Mouse (Mus musculus) forebrain, embryonic 12.5 days (tissue): ENCODE measurements at regions not wholly inside any gene's neighbourhood (a gene's known extent, or its start where the extent isn't known, plus 50 kb on each side); places are given as distances from the start of the nearest gene placed in this dataset.

Experiments
- ATAC-seq: fragments of 200-750 bp; cut with Nextera tagmentation; 2 replicates; pipeline ENCODE4 v1.8.0; 2017; ENCODE audit warnings: moderate TSS enrichment; ENCODE audit not compliant: low FRiP score
- H3K27ac ChIP-seq: fragments of 300-500 bp; sonication (generic); 2 replicates; pipeline ENCODE4 v1.5.1; 2016; ENCODE audit warnings: mild to moderate bottlenecking
- H3K27me3 ChIP-seq: fragments of 300-500 bp; sonication (generic); 2 replicates; pipeline ENCODE4 v1.6.1; 2016; ENCODE audit warnings: mild to moderate bottlenecking
- H3K36me3 ChIP-seq: fragments of 300-500 bp; sonication (generic); replicated peaks from 2 replicates; pipeline ENCODE4 v1.6.1; 2016; ENCODE audit warnings: mild to moderate bottlenecking
- H3K4me1 ChIP-seq: fragments of 300-500 bp; sonication (generic); 2 replicates; pipeline ENCODE4 v1.6.1; 2016
- H3K4me2 ChIP-seq: fragments of 300-500 bp; sonication (generic); 2 replicates; pipeline ENCODE4 v1.6.1; 2016; ENCODE audit warnings: mild to moderate bottlenecking, moderate library complexity
- H3K4me3 ChIP-seq: fragments of 300-500 bp; sonication (generic); replicated peaks from 2 replicates; pipeline ENCODE4 v1.5.1; 2016; ENCODE audit warnings: mild to moderate bottlenecking
- H3K9ac ChIP-seq: fragments of 300-500 bp; sonication (generic); 2 replicates; pipeline ENCODE4 v1.6.1; 2016; ENCODE audit warnings: mild to moderate bottlenecking
- H3K9me3 ChIP-seq: fragments of 300-500 bp; sonication (generic); 2 replicates; pipeline ENCODE4 v1.6.1; 2016
- WGBS: fragments of 180-500 bp; shearing (Covaris S2); methylation state at CpG from one replicate; pipeline ENCODE4 v1.1.7; 2016; 5-methylcytosine and 5-hydroxymethylcytosine counted together

DNA sequence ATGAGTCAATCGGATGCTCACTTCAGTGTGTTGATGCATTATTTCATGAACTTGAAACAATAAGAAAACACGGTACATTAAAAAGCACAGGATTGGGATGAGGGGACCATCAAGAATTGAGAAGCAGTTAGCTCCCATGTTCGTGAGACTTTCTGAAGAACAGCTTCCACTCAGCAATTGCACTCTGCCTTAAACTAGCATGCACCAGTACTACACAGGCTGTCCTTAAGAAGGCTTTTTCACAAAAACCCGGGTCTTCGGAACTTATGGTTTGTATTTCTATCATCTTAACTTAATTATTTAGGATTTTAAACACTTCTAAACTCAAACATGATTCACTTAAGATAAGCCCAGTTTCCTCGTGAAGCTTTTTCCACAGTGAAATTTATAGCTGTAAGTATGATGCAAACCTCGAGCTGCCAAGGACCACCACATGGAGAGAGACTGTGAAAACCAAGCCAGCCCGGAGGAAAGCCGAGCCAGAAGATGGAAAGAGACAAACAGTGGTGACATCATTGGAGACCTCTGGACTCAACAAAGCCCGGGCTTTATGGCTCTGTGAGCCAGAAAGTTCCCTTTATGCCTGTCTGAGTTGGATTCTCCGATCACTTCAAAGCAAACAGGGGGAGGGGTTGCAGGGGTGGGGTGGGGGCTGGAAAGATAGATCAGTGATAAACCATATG, 162.7 kb upstream of the Atp2b1 start:
- Histone ChIP-seq H3K36me3 (no peaks in the 10 kb centered on the region), H3K27ac (no peak overlapping the region), H3K4me2 (no peak overlapping the region), H3K4me3 (no peak overlapping the region), H3K27me3 (peaks cover 7% of the 10 kb centered on the region; the same call in 1 of the 2 replicates), H3K4me1 (peaks cover 9% of the 10 kb centered on the region), H3K9ac (no peak overlapping the region), H3K9me3 (no peaks in the 10 kb centered on the region)
- 0 out of 2 replicates have a peak, but pooled peaks have one; percentile 21 for ATAC-seq
- WGBS, result 60% methylated on average over 11 of the region's 11 CpGs

DNA sequence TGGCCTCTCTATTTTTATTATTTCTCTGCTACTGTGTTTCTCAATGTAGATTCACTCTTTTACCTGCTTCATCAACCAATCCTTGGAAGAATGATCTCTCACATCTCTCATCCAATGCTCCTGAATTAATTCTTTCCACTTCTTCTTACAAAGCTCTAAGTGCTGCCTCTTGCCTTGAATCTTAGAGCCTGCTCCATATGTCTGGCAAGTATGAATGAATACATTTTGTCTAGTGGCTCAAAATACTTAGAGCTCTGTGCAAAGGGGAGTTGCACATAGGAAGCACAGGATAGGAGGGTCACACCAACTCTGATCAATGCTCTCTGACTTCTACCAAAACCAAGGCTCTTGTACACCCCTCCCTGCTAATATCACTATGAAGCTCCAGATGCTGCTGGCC, 153.1 kb upstream of the Atp2b1 start:
- Histone ChIP-seq H3K9me3 (no peaks in the 10 kb centered on the region), H3K4me2 (no peak overlapping the region), H3K9ac (no peak overlapping the region), H3K4me1 (no peaks in the 10 kb centered on the region), H3K4me3 (no peak overlapping the region), H3K36me3 (no peaks in the 10 kb centered on the region), H3K27me3 (no peaks in the 10 kb centered on the region), H3K27ac (no peak overlapping the region)
- ATAC-seq, result no peak

DNA sequence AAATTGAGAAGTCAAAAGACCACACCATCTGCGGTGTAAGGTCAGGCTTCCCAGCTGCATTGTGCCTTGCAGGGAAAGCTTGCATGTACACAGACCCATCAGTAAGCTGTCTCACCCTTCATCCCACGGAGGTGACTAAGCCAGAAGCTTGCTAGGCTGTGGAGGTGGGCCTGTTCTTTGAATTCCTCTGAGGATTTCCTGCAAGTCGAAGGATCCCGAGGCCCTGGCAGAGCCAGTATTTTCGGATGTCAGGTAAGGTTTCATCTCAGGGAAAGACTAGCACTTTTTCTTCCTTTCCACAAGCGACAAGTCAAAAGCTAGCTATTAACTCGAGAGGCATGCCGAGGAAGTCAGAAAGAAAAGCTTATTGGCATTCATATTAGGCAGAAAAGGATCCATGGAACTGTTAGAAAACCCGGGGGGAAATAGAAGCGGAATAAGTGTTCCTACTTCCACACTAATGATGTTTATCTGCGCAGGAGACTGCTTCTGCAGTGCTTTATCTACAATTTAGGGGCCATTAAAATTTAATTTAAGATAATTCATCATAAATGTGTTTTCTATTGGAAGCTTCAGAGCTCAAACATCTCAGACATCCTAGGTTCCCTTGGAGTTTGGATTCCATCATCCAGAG, 148.3 kb upstream of the Atp2b1 start:
- H3K9me3 ChIP-seq, result no peaks in the 10 kb centered on the region
- H3K4me1 ChIP-seq, result no peaks in the 10 kb centered on the region
- WGBS, result 76% methylated on average over 11 of the region's 11 CpGs

DNA sequence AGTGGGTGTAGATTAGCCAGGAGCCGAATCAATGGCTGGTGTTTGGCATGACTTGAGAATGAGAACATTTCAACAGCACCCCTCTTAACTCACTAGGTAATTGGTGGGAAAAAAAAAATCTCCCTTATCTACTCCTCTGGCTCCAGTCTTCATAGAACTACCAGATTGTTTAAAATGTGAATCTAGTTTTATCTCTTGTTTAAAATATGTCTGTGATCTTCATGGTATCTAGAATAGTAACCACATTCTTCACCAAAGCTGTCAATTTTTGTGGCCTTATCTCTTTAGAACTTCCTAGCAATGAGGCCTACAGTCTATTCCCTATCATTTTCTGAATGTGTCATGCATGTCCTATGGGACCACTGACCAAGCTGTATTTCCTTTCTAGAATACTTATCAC, 134.4 kb upstream of the Atp2b1 start:
- Histone ChIP-seq H3K36me3 (no peaks in the 10 kb centered on the region), H3K4me3 (no peak overlapping the region), H3K9me3 (no peaks in the 10 kb centered on the region), H3K4me1 (no peaks in the 10 kb centered on the region; the same call in 1 of the 2 replicates), H3K27me3 (no peaks in the 10 kb centered on the region), H3K4me2 (no peak overlapping the region), H3K27ac (no peak overlapping the region), H3K9ac (no peak overlapping the region)
- 82% methylated on average over 1 of the region's 1 CpGs for WGBS
- no peak for ATAC-seq

More for the DNA sequence above, 148.3 kb upstream of the Atp2b1 start:
- ATAC-seq, result no peak
- H3K27me3 ChIP-seq, result no peaks in the 10 kb centered on the region
- H3K4me3 ChIP-seq, result no peak overlapping the region
- H3K4me2 ChIP-seq, result no peak overlapping the region
- no peak overlapping the region for H3K9ac ChIP-seq
- H3K27ac ChIP-seq, result no peak overlapping the region
- no peaks in the 10 kb centered on the region for H3K36me3 ChIP-seq

DNA sequence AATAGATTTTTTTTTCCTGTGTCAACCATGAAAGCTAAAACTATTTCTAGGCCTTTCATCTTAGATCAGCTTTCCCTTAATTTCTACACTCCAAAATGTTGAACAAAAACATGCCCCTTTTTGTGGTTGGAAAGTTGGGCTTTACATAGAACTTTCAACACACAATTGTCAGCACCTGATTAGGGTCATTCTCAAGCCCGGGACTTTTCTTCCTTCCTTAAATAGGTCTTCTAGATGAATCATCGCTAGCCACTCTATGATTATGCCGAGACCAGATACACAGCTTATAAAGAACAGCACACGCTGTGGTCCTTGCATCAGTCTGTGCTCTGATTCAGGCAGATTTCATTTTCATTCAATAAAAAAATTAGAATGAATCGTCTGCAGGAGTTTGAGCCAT, 133.3 kb upstream of the Atp2b1 start:
- H3K27ac ChIP-seq, result no peak overlapping the region
- no peak overlapping the region for H3K9ac ChIP-seq
- H3K4me3 ChIP-seq, result no peak overlapping the region
- 89% methylated on average over 5 of the region's 5 CpGs for WGBS
- H3K36me3 ChIP-seq, result no peaks in the 10 kb centered on the region
- H3K4me2 ChIP-seq, result no peak overlapping the region
- no peaks in the 10 kb centered on the region for H3K27me3 ChIP-seq
- no peak for ATAC-seq
- no peaks in the 10 kb centered on the region for H3K9me3 ChIP-seq
- no peaks in the 10 kb centered on the region; the same call in 1 of the 2 replicates for H3K4me1 ChIP-seq

DNA sequence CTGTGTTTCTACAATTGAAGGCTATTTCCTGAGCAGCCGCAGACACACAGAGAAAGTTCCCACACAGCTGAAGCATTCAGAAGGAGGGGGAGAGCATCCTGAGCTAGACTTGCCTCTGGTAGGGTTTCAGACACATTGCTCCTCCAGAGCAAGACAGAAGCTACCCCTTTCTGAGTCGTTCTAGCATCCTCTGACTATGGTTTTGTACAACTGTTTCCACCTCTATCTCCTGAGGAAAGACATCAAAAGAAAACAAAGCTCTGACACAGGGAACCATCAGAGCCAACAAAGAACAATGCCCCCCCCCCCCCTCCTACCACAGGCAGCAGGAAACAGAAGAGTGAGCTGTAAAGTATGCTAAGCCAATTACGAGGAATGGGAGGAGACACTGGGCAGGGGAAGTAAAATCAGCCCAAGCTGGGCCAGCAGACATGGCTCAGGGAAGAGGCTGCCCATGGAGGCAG, 132.3 kb upstream of the Atp2b1 start:
- H3K9me3 ChIP-seq, result no peaks in the 10 kb centered on the region
- H3K9ac ChIP-seq, result no peak overlapping the region
- H3K4me1 ChIP-seq, result no peaks in the 10 kb centered on the region; the same call in 1 of the 2 replicates
- no peaks in the 10 kb centered on the region for H3K27me3 ChIP-seq
- no peak overlapping the region for H3K4me2 ChIP-seq
- no peaks in the 10 kb centered on the region for H3K36me3 ChIP-seq
- 29% methylated on average over 3 of the region's 3 CpGs for WGBS
- H3K4me3 ChIP-seq, result no peak overlapping the region
- ATAC-seq, result no peak
- no peak overlapping the region for H3K27ac ChIP-seq

DNA sequence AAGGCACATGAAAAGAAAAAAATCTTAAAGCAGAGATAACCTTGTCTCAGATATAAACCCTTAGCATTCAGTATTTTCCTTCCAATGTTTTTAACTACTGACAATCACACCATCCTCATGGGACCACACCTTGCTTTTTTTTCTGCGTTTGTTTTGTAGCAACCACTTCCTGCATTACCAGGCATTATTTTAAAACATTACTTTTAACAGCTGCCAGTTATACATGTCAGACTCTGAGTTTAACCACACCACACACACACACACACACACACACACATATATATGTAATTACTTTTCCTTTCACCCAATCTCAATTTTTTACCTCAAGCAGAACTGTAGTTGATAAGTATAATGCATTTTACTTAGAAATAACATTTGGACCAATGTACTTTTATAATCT, 128.8 kb upstream of the Atp2b1 start:
- Histone ChIP-seq H3K4me1 (no peaks in the 10 kb centered on the region; the same call in 1 of the 2 replicates), H3K27ac (no peak overlapping the region), H3K9ac (no peak overlapping the region), H3K4me2 (no peak overlapping the region), H3K27me3 (no peaks in the 10 kb centered on the region), H3K4me3 (no peak overlapping the region), H3K36me3 (no peaks in the 10 kb centered on the region), H3K9me3 (no peaks in the 10 kb centered on the region)
- no peak for ATAC-seq
- 97% methylated on average over 1 of the region's 1 CpGs for WGBS

DNA sequence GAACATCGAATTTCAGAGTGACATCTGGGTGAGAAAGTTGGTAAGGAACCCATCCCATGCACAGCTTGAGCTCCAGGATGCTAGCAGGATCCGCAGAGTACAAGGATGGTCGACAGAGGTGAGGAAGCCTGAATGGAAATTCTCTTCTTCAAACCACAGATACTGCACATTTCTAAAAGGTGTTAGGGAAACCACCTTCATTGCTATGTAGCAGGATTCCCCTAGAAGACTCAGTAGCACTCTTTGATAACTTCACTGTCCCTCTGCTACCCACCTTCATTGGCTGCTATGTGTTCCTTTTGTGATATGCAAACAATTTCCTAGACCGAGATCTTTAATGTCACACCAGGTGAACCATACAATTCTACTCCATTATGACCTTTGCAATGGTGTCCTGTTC, 128.1 kb upstream of the Atp2b1 start:
- H3K9ac ChIP-seq, result no peak overlapping the region
- H3K36me3 ChIP-seq, result no peaks in the 10 kb centered on the region
- ATAC-seq, result no peak
- no peak overlapping the region for H3K4me2 ChIP-seq
- no peaks in the 10 kb centered on the region for H3K27me3 ChIP-seq
- H3K4me1 ChIP-seq, result no peaks in the 10 kb centered on the region; the same call in 1 of the 2 replicates
- H3K9me3 ChIP-seq, result no peaks in the 10 kb centered on the region
- no peak overlapping the region for H3K27ac ChIP-seq
- 73% methylated on average over 4 of the region's 4 CpGs for WGBS
- H3K4me3 ChIP-seq, result no peak overlapping the region

DNA sequence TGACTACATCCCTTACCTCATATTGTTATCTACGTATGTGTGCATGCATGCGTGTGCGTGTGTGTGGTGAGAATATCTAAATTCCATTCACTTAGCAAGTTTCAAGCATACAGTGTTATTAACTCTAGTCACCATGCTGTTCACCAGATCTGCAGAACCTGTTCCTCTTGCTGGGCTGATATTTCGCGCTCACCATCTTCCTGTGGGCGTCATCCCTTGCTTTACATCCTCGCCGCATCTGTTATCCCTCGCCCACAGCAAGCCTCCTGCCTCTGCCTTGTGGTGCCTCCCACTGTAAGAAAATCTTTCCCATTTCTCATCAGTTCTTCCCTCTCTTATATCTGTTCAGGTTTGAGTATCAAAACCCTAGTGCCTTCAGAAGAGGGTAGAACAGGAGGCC, 124.4 kb upstream of the Atp2b1 start:
- Histone ChIP-seq H3K4me2 (no peak overlapping the region), H3K9me3 (no peaks in the 10 kb centered on the region), H3K36me3 (no peaks in the 10 kb centered on the region), H3K9ac (no peak overlapping the region), H3K27ac (no peak overlapping the region), H3K4me1 (no peaks in the 10 kb centered on the region), H3K4me3 (no peak overlapping the region), H3K27me3 (no peaks in the 10 kb centered on the region)
- no peak for ATAC-seq
- 95% methylated on average over 9 of the region's 9 CpGs for WGBS

DNA sequence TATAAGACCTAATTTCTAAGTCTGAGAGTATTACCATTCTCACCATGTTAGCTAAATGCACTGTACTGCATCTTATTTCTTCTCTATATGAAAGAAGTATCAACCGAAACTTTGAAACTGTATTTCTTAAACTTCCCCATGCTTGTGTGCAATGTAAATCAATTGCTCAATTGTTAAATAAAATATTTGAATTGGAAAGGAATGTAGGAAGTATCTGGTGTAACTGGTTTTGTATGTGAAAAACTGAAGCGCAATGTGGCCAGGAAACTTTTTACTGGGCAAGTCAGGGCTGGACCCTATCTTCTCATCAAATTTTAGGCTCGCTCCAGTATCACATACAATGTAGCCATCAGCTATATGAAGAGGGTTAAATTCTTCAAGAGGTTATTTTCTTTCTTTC, 123.8 kb upstream of the Atp2b1 start:
- Histone ChIP-seq H3K4me3 (no peak overlapping the region), H3K27me3 (no peaks in the 10 kb centered on the region), H3K4me1 (no peaks in the 10 kb centered on the region), H3K9ac (no peak overlapping the region), H3K4me2 (no peak overlapping the region), H3K36me3 (no peaks in the 10 kb centered on the region), H3K27ac (no peak overlapping the region), H3K9me3 (no peaks in the 10 kb centered on the region)
- 98% methylated on average over 3 of the region's 3 CpGs for WGBS
- no peak for ATAC-seq

DNA sequence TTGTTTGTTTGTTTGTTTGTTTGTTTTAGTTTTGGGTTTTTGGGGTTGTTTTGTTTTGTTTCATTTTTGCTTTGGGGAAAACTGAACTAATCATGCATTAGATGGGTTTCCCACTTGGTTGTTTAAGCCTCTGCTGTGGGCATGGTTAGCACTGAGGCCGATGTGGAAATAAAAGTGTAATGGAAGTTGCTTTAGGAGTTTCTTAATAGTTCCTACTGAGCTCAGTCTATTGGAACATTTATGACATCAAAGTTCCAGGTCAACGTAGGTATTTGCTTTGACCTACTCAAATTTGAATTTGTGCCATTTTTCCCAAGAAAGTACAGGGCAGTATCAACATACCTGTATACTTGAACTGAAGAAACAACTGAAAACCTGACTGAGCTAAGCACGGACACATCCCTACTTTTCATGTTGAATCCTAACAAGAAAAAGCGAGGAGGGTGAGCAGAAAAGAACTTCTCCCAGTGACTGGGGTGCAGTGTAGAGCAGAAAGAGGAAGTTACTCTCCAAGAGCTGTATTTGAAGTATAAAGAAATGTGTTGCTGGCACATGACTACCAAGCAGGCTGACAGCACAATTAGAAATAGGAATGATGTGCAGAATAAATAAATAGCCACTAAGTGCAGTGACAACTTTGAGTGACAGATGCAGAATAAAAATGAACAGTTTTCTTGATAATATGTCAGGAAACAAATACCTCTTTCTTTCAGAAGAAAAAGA, 122.0 kb upstream of the Atp2b1 start:
- 85% methylated on average over 4 of the region's 4 CpGs for whole genome bisulfite sequencing
- Histone ChIP-seq H3K4me1 (no peaks in the 10 kb centered on the region), H3K9ac (no peak overlapping the region), H3K27me3 (no peaks in the 10 kb centered on the region), H3K36me3 (no peaks in the 10 kb centered on the region), H3K9me3 (no peaks in the 10 kb centered on the region), H3K27ac (no peak overlapping the region), H3K4me2 (no peak overlapping the region), H3K4me3 (no peak overlapping the region)
- no peak for ATAC-seq

DNA sequence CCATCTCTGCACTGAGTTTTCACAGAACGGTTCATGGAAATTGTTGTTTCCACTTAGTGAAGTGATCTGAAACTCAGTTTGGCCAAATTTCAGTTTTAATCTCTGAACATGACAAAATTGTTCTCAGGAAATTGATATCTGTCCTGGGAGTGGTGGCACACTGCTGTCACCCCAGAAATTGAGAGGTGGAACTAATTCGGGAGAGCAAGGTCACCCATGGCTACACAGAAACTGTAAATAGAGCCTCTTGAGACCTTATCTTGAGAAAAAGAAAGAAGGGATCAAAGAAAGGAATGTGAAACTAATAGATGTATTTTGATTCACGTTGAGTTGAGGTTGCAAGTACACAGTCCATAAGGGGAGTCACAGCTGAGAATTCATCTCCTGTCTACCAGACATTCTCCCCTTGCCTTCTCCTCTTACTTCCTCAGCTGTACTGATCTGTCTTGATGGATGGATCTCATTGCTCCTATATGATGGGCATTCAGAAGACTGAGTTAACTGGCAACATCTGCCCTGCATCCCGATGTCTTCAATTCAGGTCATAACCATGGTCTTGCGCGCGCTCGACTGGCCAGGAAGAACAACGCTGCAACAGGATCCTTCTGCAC, 120.2 kb upstream of the Atp2b1 start:
- no peak overlapping the region for H3K9ac ChIP-seq
- no peak overlapping the region for H3K27ac ChIP-seq
- no peaks in the 10 kb centered on the region for H3K36me3 ChIP-seq
- no peak overlapping the region for H3K4me3 ChIP-seq
- no peaks in the 10 kb centered on the region for H3K9me3 ChIP-seq
- H3K4me1 ChIP-seq, result no peaks in the 10 kb centered on the region
- no peak overlapping the region for H3K4me2 ChIP-seq
- no peak for ATAC-seq
- no peaks in the 10 kb centered on the region for H3K27me3 ChIP-seq
- 86% methylated on average over 9 of the region's 9 CpGs for WGBS
